In the genomic region with DNA sequence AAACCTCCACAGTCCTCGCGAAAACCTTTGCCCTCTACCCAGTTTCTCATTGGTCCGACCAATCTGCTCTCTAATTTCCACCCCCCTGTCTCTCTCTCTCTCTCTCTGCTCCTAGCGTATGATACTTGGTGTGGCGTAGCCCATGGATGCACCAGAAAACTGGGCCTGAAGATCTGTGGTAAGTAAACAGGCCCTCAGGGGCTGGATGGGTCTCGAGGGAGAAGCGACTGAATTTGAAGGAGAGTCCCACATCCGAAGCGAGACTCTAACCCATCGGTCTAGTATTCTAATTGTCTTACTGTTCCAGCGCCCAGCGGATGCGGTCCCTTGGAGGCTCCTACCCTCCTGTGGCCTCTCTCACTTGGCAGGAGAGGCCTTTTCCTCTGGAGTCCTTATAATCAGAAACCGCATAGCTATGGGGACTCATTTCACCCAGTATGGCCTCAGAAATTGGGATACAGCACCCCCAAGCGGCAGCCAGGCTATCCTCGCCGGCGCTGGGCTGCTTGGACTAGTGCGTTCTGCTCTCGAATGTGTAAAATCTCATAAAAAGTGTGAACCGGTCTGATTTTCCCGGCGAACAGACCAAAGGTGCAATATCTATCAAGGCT, we compare ENCODE assay signal across 9 mouse cellular contexts. TPM values are rescaled to one million over a fixed set of nuclear protein-coding genes. Genes with fewer than 3 reads are reported as not detected.
DNase-seq lines count a peak whose midpoint lies in the region; ATAC-seq and TF ChIP-seq lines count a peak whose summit lies in the region.
"Had no signal": no experiment of that assay in that cellular context is flagged by ENCODE, and none has a peak within 500 bp of the region (broad histone marks: within the 10 kb centered on the region; RNA-seq: fewer than 3 reads in every experiment).

No protein-coding gene starts in this region.

- TF ChIP-seq POLR2A in kidney, adult 2 months (IDR thresholded peaks at IDR 0.05; ENCODE audit: low read depth, low read length) = no peak

- peak; percentile 24 for DNase-seq in gastrocnemius, postnatal 14 days
- no peak for DNase-seq in gastrocnemius, adult 18-20 months (ENCODE audit: low spot score)
- DNase-seq in adrenal gland, postnatal 25 days = peak; percentile 58
- DNase-seq in kidney, adult 2 months = peak; percentile 27
- DNase-seq in lung, postnatal 10 days = peak; percentile 69
- DNase-seq in spleen, adult 18-20 months = peak; percentile 44 to 65
- no peak for DNase-seq in thymus, postnatal 36 days

- whole genome bisulfite sequencing in forebrain, embryonic 16.5 days = 3% methylated on average over 23 of the region's 23 CpGs
- WGBS in kidney, adult 2 months = 16% methylated on average over 23 of the region's 23 CpGs

- H3K4me2 ChIP-seq in forebrain, embryonic 16.5 days (ENCODE audit: low read length) = peak overlapping the region; percentile 65

- intact Hi-C loops in gastrocnemius, postnatal 14 days (cut with DNase I; ENCODE audit: low total_unique reads) = no loop called here

- peaks cover 35% of the 10 kb centered on the region for H3K4me1 ChIP-seq in forebrain, embryonic 16.5 days (replicated peaks; ENCODE audit: control insufficient read depth, insufficient read depth, low read length)
- no peaks in the 10 kb centered on the region for H3K4me1 ChIP-seq in kidney, adult 2 months (ENCODE audit: control insufficient read depth, insufficient read depth, low read length)

- H3K9me3 ChIP-seq in forebrain, embryonic 16.5 days (ENCODE audit: control insufficient read depth, low read length) = no peaks in the 10 kb centered on the region

- peak overlapping the region; percentile 53 for H3K4me3 ChIP-seq in forebrain, embryonic 16.5 days (replicated peaks; ENCODE audit: low read length)
- H3K4me3 ChIP-seq in kidney, adult 2 months (ENCODE audit: insufficient read depth, low read depth, low read length) = no peak overlapping the region

- H3K36me3 ChIP-seq in forebrain, embryonic 16.5 days (ENCODE audit: control insufficient read depth, insufficient read depth) = no peaks in the 10 kb centered on the region
- no peaks in the 10 kb centered on the region for H3K36me3 ChIP-seq in kidney, adult 2 months (ENCODE audit: control insufficient read depth, insufficient read depth, low read length)
- H3K36me3 ChIP-seq: G1E had no signal

- peak overlapping the region; percentile 57 for H3K9ac ChIP-seq in forebrain, embryonic 16.5 days (replicated peaks; ENCODE audit: low read depth, low read length)

- H3K27me3 ChIP-seq in forebrain, embryonic 16.5 days (replicated peaks; ENCODE audit: control insufficient read depth, insufficient read depth, low read length) = peaks cover 46% of the 10 kb centered on the region
- H3K27me3 ChIP-seq in kidney, adult 2 months (replicated peaks; ENCODE audit: control insufficient read depth, insufficient read depth, low read length) = 0 out of 2 replicates have a peak, but pooled peaks cover 3% of the 10 kb centered on the region

- peak overlapping the region; percentile 94 for H3K27ac ChIP-seq in forebrain, embryonic 16.5 days (ENCODE audit: low read length)
- no peak overlapping the region for H3K27ac ChIP-seq in kidney, adult 2 months (ENCODE audit: insufficient read depth, low read depth, low read length)

- ATAC-seq in forebrain, embryonic 16.5 days = peak; percentile 39

- 0 out of 2 replicates have a peak, but pooled peaks have one; percentile 26 for TF ChIP-seq CTCF in kidney, adult 2 months (conservative IDR thresholded peaks at IDR 0.05; ENCODE audit: insufficient read depth, insufficient read length, low read depth, low read length)

RNA-seq across cellular contexts. Expression of gene Gad1, which starts 14.3 kb away (rescaled TPM):
- total RNA-seq in gastrocnemius, postnatal 14 days (2021) = 1 to 10 TPM in 1 of 2 experiments, under 1 TPM in 1; 0.51 to 1.4 TPM
- total RNA-seq in gastrocnemius, adult 18-20 months (2021) = under 1 TPM in 1 of 2 experiments, not detected in 1; 0.12 TPM
- total RNA-seq in adrenal gland, postnatal 25 days (2021) = 0.94 and 1.5 TPM in 2 replicates
- polyA plus RNA-seq in forebrain, embryonic 16.5 days (2015; fragmentation: Nextera tagmentation; extraction: Ambion mirVana) = 77.5 and 96.0 TPM in 2 replicates
- 0.31 and 1.5 TPM in 2 replicates for polyA plus RNA-seq in kidney, adult 2 months (2012; rRNA removed)
- polyA plus RNA-seq: G1E had no signal

RNA-seq across cellular contexts. Expression of gene Erich2, which starts 58.6 kb away (rescaled TPM):
- total RNA-seq in gastrocnemius, postnatal 14 days (2021) = not detected
- total RNA-seq in gastrocnemius, adult 18-20 months (2021) = not detected
- total RNA-seq in adrenal gland, postnatal 25 days (2021) = 1.6 TPM in 1 of 2 replicates, not detected in the other
- polyA plus RNA-seq in forebrain, embryonic 16.5 days (2015; fragmentation: Nextera tagmentation; extraction: Ambion mirVana) = 1.3 and 2.6 TPM in 2 replicates
- 2.2 and 2.7 TPM in 2 replicates for polyA plus RNA-seq in kidney, adult 2 months (2012; rRNA removed)
- total RNA-seq: G1E had no signal
- polyA plus RNA-seq: G1E had no signal

Comparison
In these comparisons a context has a peak if more than half of its experiments do, and no peak if none do; other contexts are left out.
1. DNase-seq: peak in gastrocnemius, postnatal 14 days (single experiment), adrenal gland, postnatal 25 days (single experiment), kidney, adult 2 months (single experiment), lung, postnatal 10 days (single experiment) and spleen, adult 18-20 months (2 of 2); none in gastrocnemius, adult 18-20 months (single experiment) and thymus, postnatal 36 days (0 of 2).